Mouse (Mus musculus) cortical plate, adult 2 months (tissue): ENCODE results near the gene Cul5.

Experiments used
- CTCF ChIP-seq: fragments of 200-500 bp; IDR thresholded peaks from 2 replicates; pipeline ENCODE4 v1.5.1; 2011; ENCODE audit warnings: mild to moderate bottlenecking, control low read depth, low read length; ENCODE audit not compliant: insufficient read depth; ENCODE audit errors: extremely low read depth
- POLR2A ChIP-seq: fragments of 200-500 bp; IDR thresholded peaks from 2 replicates; pipeline ENCODE4 v1.6.1; 2011; ENCODE audit warnings: mild to moderate bottlenecking, low read length, control low read depth; ENCODE audit not compliant: insufficient read depth; ENCODE audit errors: extremely low read depth

DNA sequence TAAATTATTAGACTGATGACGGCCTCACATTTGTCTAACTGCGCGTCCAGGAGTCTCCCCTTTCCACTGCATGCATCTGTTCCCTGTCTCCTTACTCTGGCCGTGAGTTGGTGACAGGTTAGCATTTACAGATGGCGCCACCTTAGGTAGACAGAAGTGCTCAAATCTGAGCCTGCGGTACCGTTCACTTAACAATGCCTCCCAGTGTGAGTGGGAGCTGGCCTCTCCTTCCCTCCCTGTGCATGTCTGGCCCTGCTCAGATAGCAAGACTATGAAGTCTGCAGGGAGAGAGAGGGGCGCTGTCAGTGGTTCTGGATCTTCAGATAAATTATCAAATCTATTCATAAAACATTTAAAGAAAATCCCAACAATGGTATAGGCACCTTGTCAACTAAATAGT lies 54.6 kb downstream of the Cul5 start:
- TF ChIP-seq CTCF (no peak), POLR2A (no peak)
